Mouse (Mus musculus) cerebellum, postnatal 4 days (tissue): Measurements from ENCODE around the gene Sun3.

Experiments used
- DNase-seq, 2 experiments: peaks; one replicate each; pipeline ENCODE4 v3.0.0; 2022; ENCODE audit warnings: low spot score in 2 of 2, mixed read lengths in 1 of 2

The Sun3 gene

DNA sequence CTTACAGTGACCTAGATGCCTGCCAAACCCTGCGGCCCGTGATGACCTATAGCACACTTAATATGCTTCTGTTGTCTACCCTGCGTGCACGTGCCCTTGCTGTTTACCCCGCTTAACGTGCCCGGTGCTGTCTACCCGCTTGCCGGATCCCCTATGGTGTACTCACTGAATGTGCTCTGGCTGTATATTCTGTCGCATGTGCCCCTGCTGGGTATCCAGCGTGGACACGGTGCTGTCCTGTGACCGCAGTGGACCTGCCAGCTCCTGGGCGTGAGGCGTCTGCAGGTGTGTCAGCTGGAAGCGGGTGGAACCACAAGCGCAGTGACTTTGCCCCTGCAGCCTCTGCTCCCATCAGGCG lies at the start of gene Sun3:
Gene Sun3, minus strand, starts transcription at position 289 of the 358 bp plus-strand sequence.
- no peak for DNase-seq

DNA sequence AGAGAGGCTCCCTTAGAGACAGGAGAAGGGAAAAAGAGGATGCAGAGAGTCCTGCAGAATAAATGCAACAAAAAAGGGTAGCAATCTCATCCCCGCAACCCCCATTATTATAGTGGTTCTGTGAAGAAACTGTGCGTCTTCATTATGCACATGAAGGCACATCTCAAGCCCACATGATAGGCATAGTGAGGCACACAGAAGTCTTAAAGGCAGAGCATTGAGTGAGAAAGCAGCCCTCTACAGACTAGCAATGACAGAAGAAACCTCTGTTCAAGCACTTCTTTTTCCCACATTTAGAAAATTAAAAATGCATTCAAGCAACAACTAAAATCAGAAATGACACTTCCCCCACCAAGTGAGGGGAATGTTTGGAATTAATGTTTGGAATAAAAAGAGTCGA lies 27.7 kb upstream of the Sun3 start:
- no peak for DNase-seq

DNA sequence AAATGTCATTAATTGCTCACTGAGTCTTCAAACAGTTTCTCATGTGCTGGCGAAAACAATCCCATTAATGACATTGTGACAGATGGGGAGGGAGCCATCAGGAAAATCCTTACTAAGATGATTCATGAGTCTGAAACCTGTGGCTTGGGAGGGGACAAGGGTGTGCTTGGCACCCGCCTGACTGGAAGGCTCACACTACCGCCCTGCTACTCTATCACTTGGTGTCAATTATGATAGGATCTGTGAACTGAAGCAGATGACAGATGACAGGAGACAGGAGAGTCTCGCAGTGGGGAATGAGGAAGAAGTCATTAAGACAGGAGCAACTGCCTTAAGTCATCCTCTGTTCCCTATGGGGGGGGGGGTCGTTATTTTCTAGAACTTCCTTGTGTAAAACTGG lies 11.7 kb upstream of the Sun3 start:
- DNase-seq = no peak

DNA sequence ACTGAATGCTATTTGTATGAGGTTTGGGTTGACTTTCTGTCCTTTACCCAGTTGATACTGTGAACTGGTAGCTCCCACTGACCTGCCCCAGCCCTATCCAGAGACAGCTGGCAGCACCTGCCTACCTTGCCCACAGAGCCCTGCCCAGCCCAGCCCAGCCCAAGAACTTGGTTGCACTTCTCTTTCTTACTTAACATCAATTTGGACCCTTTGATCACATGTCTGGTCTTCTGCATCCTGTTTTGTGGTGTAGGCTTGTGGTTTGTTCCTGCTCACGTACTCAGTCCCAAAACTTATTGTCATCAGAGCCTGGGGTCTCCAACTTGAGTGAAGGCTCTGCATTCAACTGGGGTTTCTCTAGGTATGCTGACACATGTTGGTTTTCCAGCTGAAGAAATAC lies 11.2 kb upstream of the Sun3 start:
- no peak for DNase-seq

DNA sequence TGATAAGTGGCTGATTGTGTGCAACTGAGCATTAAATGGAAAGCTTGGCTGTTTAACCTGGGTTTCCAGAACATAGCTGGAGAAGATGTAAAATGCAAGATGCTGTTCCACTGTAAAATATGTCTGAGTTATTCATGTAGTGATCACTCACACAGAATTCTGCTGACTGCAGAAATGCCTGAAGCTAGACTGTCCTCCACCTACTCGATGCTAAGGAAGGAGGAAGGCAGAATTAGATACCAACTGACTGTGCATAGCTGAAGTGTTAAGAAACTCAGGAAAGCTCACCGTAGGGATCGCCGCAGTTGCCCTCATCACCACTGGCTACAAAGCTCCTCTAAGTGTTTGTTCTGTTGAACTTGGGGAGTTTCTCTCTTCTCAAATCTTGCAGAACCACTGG lies 8.9 kb upstream of the Sun3 start:
- DNase-seq = no peak

DNA sequence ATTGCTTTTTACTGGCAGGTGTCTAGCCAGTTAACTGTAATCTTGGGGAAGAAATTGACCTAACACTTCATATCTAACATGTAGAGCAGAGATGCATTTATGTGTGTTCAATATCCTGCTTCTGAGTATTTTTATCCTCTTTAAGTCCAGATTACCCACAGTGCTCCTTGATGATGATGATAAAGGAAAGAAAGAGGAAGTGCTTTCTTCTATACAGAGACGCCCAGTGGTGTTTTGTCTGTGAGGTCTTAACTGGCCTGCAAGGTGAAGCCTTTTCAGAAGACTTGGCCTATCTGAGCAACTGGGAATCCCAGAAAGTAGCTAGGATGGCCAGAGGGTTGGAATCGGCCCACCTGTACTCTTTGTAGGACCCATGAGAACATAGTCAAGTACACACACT lies 8.1 kb upstream of the Sun3 start:
- DNase-seq = no peak

DNA sequence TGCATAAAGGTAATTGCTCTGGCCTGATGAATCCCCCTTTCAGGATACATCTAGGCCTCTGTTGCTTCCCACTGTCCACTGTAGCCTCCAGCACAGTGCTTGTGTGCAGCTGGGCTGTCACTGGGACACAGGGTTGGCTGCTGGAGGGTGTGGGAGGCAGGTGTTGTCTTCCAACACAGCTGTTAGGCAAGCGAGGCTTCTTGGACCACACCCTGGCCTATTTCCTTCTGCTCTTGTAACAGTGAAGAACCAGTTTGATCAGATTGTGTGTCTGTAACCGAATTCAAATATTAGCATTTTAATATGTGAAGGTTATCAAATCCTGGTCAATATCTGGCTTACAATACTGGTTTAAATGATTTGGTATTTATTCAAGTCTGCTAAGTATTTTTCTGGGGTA lies 3.1 kb upstream of the Sun3 start:
- no peak for DNase-seq

DNA sequence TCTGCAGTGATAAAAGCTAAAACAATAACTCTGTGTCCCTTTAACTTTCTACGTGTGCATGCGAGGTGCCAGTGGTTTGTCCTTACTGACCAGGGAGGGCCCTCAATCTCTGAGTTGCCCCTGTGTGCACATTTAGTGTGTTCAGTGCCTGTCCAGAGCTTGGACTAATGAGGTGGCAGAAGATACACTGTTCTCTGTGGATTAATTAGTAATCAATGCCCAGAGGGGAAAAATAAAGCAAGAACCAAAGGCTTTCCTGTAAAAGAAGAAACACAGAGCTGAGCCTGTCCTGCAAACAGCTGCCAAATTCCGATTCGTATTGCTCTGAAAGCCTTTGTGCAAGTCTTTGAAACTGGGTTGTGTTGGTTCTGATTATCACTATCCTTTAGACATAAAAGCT lies 1.4 kb upstream of the Sun3 start:
- DNase-seq = no peak

DNA sequence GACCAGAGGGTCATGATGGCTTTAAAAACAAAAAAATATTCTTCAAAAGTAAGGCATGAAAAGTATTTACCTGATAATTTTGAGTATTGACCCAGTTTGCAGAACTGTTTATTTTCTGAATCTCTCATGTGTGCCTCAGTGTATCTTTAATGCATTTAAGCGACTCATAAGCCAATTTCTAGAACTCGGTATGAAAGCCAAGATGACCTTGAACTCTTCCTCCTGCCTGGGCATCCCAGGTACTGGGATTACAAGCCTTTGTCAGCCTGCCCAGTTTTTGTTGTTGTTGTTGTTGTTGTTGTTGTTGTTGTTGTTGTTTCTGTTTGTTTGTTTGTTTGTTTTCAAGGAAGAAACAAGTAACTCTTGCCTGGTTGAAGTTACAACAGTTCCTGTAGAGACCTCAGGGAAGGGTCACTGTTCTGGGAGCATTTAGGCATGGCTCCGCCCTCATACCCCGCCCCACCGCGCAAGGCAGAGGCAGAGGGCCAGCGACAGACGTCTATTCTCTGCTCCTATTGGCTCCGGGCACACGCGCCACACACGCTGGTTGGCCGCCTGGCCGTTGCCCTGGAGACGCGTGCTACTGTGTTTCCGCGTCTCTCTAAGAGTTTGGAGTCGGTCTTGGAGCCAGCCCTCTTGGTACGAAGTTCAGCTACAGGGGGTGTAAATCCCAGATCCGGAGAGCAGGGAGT lies 634 bp downstream of the Sun3 start, which contains the start of gene Gm11992:
Gene Gm11992, plus strand, starts transcription at position 584 of the 692 bp plus-strand sequence.
- DNase-seq = peak; percentile 52 to 79

DNA sequence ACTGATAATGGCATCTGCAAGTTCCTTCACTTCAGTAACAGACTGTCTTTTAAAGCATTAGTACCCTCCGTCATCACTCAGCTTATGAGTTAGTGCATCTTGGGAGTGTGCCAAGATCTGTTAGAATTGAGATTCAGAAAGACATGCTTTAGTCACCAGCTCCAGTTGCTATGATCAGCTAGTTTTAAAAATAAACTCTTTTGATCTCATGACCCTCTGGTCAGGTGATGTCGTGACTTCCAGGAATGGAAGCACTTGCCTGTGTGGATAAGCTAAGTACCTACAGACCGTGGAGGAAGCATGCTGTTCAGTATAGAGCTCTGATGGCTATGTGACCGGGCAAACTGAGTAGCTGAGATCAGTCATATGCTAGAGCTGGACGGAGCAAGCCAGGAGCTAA lies 1.7 kb downstream of the Sun3 start:
- no peak for DNase-seq

DNA sequence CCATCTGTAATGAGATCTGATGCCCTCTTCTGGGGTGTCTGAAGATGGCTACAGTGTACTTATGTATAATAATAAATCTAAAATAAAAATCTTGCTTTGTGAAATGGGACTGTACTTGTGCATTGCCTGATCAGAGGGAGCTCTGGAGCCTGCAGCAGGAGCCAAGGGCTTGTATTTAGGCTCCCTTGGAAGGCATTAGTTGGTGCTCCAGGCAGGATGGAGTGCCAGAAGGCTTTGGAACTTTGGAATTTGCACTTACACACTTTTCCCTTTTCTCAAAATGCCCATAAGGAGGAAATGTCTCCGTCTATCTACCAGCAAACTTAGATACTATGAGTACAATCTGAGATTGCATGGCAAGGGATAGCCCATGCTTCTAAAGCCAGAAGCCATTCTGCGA lies 2.2 kb downstream of the Sun3 start:
- no peak for DNase-seq

DNA sequence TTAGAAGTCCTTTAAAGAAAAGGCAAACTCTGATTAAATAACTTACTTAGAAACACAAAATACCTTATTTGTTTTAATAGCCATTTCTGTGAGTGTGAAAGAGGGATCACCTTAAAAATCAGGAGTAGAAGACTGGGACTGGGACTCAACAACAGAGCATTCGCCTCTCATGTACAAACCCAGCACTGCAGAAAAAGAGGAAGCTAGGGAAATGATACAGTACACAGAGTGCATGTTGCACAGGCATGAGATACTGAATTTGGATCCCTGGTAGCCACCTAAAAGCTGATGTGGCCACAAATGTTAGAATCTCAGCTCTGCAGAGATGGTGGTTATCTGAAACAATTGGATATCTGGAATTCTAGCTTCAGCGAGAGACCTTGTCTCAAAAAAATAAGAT lies 17.3 kb downstream of the Sun3 start:
- no peak for DNase-seq

DNA sequence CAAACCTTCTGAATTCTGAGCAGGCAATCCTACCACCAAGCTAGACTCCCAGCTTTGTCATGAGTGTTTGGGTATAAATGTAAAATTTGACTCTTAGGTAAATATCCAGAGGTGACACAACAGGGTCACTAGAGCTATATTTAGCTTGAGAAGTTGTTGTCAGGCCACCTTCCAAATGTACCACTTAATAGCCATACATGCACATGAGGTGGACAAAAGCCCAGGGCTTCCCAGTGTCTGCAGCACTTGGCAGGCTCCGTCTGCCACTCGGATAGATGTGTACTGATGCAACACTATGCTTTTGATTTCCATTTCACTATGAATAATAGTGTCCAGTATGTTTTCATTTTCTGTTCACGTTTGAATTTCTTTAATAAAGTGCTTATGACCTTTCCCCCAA lies 23.6 kb downstream of the Sun3 start:
- no peak for DNase-seq

DNA sequence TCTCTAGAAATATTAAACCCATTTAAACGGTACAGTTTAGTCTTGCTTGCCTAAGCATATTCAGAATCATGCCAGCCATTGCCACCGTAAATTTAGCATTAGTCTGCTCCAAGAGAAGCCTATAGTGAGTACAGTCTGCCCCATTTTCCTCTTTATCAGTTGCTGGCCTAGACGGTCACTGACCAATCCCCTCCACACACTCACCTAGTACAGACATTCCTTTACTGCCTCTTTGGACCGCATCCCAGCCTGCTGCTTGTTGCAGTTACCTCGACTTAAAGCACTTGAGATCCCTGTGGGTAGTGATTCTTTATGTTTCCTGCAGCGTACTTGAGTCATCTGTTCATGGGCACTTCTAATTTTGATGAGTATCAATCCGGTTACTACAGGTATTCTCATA lies 24.0 kb downstream of the Sun3 start:
- DNase-seq = no peak

DNA sequence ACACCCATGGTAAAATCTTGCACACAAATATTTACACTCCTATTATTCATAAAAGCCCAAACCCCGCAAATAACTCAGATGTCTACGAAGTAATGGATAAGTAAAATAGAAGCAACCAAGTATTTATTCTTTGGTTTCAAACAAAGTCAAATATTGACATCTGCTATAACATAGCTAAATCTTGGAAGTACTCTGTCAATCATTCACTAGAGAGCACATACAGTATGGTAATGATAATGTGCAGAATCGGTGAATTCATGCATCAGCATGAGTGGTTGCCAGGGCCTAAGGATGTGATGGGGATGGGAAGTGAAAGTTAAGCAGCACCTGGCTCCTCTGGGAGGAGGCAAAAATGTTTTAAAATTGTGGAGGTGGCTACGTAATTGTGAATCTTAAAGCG lies 28.6 kb downstream of the Sun3 start:
- no peak for DNase-seq

DNA sequence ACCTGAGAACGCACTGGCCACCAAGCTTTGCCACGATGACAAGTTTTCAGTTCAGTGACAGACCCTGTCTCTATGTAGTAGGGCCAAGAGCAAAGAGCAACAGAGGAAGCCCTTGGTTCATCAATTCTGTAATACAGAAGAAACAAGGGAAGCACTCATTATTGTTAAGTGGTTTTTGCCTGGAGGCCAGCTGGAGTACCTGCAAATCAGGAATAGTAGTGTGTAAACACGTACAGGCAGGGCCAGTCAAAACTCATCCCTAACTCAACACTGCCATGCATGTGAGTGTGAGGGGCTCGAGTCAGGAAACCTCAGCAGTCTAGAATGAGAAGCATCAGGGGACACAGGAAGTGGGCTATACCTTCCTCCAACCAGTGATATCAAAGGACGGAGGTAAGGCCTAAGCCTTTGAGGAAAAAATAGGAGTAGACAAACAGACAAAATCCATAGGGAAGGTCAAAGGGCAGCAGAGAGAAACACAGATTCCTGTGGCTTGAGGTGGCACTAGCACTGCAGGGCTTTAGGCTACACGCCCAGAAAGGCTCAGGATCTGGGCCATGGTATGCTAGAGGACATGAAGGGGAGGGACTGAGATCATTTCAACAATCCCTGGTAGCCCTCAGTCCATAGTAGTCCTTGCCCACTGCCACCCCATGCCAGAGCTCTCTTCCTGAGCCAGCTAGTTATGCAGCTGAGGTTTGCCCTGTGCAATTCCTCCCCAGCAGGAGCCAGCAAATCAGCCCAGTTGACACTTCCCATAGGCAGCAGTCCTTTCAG lies 30.1 kb downstream of the Sun3 start:
- DNase-seq = no peak

DNA sequence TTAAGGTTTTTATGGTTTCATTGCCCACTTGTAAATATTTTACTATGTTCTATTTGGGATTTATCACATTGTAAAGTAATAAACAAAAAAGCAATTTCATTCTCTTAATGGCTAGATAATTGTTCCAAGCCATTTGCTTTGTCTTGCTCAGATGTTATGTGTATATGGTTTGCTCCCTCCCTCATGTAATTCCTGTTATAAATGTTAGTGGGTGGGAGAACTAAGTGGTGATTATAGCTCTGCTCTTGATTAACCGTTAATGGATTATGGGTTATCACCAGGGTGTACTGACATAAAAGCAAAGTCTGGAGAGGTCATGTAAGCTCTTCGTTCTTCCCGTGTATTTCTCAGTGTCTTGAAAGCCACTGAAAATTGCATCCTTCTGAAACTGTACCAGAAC lies 34.1 kb downstream of the Sun3 start:
- DNase-seq = no peak

DNA sequence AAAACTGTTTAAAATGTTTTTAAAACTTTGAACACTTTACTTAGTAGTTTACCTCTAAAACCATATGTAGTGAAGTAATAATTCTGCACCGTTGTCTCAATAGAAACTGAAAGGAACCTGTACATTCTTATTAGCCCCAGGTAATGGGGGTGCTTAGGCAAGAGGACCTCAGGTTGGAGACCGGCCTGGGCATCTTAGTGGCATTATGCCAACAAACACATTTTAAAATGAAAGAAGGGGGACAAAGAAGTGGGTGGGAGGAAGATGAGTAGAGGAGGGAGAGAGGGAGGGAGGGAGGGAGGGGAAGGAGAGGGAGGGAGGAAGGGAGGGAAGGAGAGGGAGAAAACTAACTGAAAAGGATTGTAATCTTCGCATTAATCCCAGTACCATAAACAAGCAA lies 37.4 kb downstream of the Sun3 start:
- DNase-seq = no peak

DNA sequence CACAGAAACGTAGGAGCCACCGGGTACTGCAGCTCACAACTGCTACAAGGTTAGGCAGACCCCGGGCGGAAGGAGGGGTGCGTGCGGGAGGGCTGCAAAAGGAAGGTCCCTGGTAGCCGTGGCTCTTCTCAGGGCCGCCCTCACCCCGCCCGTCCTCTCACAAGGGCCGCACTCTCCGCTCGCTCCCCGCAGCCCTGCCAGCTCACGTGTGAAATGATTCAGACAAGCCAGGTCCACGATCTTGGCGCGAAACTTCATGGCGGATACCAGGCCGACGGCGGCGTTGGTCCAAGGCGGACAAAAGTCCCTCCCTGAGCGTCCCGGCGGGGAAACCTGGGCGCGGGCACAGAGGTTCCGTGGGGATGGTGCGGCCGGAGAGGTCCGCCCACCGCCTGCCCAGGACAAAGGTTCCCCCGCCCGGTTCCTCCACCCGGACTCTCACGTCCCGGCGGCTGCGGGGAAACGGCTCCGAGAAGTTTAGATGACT lies 37.9 kb downstream of the Sun3 start, which contains the start of gene Hus1:
Gene Hus1, minus strand, starts transcription at position 339 of the 487 bp plus-strand sequence.
- peak; percentile 64 to 80 for DNase-seq

DNA sequence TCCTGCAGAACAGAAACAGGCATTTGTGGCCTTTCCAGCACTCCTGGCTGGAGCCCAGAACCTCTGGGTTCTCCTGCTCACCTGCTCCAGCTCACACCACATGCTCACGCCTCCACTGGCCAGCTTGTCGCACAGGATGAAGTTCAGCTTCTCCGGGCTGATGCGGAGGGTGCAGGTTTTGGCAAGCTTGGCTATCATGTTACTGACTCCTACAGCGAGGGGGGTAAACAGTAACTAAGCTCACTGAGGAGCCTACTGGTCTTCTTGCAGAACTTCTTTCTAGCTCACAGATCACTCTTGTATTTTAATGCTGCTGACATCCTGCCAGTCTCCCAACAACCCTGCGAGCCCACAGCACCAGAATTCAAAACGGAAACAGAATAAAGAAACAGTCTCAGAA lies 38.4 kb downstream of the Sun3 start:
- DNase-seq = no peak

DNA sequence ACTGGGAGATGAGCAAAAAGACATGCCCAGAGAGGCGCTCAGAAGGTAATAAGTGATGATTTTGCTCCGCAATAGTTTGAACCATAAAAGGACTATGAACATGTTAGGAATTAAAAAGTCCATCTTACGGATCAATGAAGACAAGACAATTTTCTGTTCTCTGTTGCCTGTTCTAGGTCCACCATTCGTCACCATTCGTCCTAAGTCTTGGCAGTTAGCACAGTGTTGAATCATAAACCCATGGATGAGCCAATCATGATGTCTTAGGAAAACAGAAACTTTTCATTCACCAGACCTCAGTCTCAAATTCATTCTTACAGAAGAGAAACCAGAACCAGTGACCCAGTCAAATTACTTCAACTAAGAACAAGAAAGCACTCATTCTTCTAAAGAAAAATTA lies 40.0 kb downstream of the Sun3 start:
- no peak for DNase-seq

DNA sequence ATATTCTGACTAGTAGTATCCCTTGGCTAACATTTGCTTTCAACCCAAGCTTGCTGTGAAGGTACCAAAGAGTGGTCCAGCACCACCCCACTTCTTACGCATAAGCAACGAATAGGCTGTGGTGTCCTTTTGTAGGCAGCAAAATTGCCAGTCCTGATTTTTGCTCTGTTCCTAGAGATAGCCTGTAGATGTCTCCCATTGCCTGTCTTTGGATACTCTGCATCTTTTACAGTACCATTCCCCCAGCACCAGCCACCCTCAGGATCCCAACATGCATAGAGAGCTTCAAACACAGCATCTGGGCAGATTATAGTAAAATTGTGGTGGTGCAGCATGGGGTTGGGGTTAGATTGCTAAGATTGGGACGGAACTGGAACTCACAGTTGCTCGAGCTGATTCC lies 60.7 kb downstream of the Sun3 start:
- DNase-seq = no peak

DNA sequence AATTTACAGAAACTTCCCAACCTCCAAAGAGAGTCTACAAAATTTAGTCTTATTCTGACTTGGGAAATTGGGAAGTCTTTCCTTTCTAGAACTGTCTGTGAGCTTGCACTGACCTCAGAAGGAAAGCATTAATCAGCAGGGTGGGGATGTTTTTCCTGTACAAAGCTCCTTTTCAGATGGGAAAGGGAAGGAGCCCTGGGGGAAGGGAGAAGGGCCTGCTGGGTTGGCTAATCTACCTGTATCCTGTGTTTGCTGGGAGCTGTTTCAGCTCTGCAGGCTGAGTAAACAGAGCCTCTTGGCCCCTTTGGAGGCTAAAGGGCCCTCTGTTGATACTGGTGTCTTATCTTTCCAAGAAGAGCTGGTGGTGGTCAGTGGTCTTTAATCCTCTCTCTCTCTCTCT lies 62.7 kb downstream of the Sun3 start:
- DNase-seq = no peak
